Mouse (Mus musculus): ENCODE measurements around the gene Lgi4. TPM values are rescaled to one million over a fixed set of nuclear protein-coding genes. Genes with fewer than 3 reads are reported as not detected.

Lgi4 gene
- polyA plus RNA-seq, 1 experiment from 2014 or later = not detected

DNA sequence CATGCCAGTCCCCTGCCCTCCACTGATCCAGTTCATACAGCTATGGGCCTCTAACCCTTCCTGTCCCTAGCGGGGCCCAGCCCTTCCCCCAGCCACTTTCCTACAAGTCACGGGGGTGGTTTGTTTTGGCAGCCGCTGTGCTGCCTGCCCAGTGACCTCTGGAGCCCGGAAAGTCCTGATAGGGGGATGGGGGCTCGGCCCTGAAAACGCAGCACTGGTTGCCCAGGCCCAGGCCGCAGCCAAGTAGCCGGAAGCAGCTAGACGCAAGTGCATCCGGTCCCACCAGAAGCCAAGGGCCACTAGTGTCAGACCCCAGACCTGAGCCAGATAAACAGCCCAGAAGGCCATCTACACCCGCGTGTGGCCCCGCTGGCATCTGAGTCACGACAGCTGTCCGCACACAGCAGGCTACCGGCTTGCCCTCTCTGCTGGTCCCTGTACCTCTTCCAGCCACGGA is 56.5 kb downstream of the Lgi4 start:
- Histone ChIP-seq H3K4me1 (ENCODE audit: insufficient read depth) (peaks cover 27% of the 10 kb centered on the region), H3K27me3 (ENCODE audit: insufficient read depth, low read length) (no peaks in the 10 kb centered on the region), H3K4me2 (ENCODE audit: low read depth, low read length) (peak overlapping the region; percentile 69), H3K9ac (replicated peaks) (peak overlapping the region; percentile 65), H3K36me3 (replicated peaks; ENCODE audit: insufficient read depth, low read length) (no peaks in the 10 kb centered on the region), H3K27ac (ENCODE audit: low read depth) (peak overlapping the region; percentile 92), H3K4me3 (ENCODE audit: low read depth, low read length) (0 out of 2 replicates have a peak overlapping the region, but pooled peaks have one; percentile 43), H3K9me3 (ENCODE audit: low read length) (no peaks in the 10 kb centered on the region)
- WGBS (ENCODE audit: insufficient replicate concordance) = 10% methylated on average over 17 of the region's 17 CpGs
- DNase-seq (peak; percentile 87), ATAC-seq (peak; percentile 91)
- TF ChIP-seq CTCF (IDR thresholded peaks at IDR 0.05; ENCODE audit: low read depth) = no peak
- peak; percentile 71; the same call in 1 of the 2 replicates for TF ChIP-seq EP300 (IDR thresholded peaks at IDR 0.05; ENCODE audit: low read depth)

DNA sequence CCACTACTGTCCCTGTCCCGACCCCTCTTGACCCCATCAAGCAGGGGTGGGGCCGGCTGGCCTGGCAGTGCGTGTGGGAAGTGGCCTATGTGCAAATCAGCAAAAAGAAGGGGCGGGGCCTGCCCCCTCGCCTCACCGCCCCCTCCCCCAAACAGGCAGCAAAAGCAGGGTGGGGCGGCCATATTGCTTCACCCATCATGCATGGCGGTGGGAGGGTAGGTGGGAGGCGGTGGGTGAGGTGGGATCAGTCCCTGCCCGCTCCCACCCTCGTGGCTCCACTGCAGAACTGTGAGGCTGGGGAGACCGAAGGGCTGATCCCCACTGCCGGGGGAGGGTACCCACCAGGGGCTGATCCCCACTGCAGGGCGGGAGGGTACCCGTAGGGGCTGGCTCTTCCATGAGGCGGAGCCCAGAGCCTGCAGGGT is 57.6 kb downstream of the Lgi4 start:
- Histone ChIP-seq H3K4me3 (ENCODE audit: low read depth, low read length) (no peak overlapping the region), H3K9ac (replicated peaks) (no peak overlapping the region), H3K9me3 (ENCODE audit: low read length) (no peaks in the 10 kb centered on the region), H3K4me1 (ENCODE audit: insufficient read depth) (peaks cover 21% of the 10 kb centered on the region), H3K36me3 (replicated peaks; ENCODE audit: insufficient read depth, low read length) (no peaks in the 10 kb centered on the region), H3K27ac (ENCODE audit: low read depth) (peak overlapping the region; percentile 92), H3K27me3 (ENCODE audit: insufficient read depth, low read length) (no peaks in the 10 kb centered on the region), H3K4me2 (ENCODE audit: low read depth, low read length) (no peak overlapping the region)
- DNase-seq = peak; percentile 44
- TF ChIP-seq CTCF (IDR thresholded peaks at IDR 0.05; ENCODE audit: low read depth) (no peak), EP300 (IDR thresholded peaks at IDR 0.05; ENCODE audit: low read depth) (no peak)
- ATAC-seq = no peak
- whole genome bisulfite sequencing (ENCODE audit: insufficient replicate concordance) = 55% methylated on average over 15 of the region's 16 CpGs

DNA sequence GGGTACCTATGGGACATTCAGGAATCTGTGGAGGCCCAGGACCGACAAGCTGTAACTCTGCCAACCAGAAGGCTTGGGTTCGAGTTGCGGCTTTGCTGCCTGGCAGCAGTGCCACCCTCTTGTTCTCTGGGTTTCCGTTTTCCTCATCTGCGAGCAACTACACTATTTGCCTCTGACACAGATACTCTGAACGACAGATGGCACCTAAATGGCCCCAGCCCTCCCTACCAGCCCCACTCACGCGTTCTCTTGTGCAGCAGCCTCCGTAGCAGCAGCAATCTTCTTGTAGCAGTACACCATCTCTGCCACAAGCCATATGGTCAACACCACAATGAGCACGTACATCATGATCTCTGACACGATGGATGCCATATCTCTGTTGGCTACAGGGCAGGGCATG is 58.3 kb downstream of the Lgi4 start:
- no peak for TF ChIP-seq EP300 (IDR thresholded peaks at IDR 0.05; ENCODE audit: low read depth)
- TF ChIP-seq CTCF (IDR thresholded peaks at IDR 0.05; ENCODE audit: low read depth) = no peak
- Histone ChIP-seq H3K36me3 (replicated peaks; ENCODE audit: insufficient read depth, low read length) (no peaks in the 10 kb centered on the region), H3K27ac (ENCODE audit: low read depth) (no peak overlapping the region), H3K27me3 (ENCODE audit: insufficient read depth, low read length) (no peaks in the 10 kb centered on the region), H3K4me3 (ENCODE audit: low read depth, low read length) (no peak overlapping the region), H3K4me2 (ENCODE audit: low read depth, low read length) (no peak overlapping the region), H3K4me1 (ENCODE audit: insufficient read depth) (peaks cover 15% of the 10 kb centered on the region), H3K9me3 (ENCODE audit: low read length) (no peaks in the 10 kb centered on the region), H3K9ac (replicated peaks) (no peak overlapping the region)
- 77% methylated on average over 11 of the region's 11 CpGs for WGBS (ENCODE audit: insufficient replicate concordance)
- no peak for ATAC-seq
- DNase-seq = no peak

DNA sequence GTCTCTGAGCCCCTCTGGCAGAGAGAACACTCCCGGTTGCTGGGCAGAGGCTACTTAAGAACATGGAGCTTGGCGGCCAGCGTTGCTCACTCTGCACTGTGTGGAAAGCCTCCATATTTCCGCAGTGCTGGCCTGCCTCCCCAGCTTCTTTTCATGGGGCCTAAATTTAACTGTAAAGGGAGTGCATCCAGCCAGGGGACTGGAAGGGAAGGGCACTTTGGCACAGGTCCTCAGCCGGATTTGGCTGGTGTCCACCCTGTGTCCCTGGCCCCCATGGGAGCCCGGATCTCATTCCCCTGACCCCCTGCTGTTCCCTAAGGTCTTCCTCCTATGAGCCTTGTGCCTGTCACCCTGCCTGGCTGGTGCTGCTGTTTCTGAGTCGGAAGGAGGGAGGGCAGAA is 59.3 kb downstream of the Lgi4 start:
- no peak for ATAC-seq
- no peak for DNase-seq
- Histone ChIP-seq H3K4me2 (ENCODE audit: low read depth, low read length) (no peak overlapping the region), H3K9me3 (ENCODE audit: low read length) (no peaks in the 10 kb centered on the region), H3K4me3 (ENCODE audit: low read depth, low read length) (no peak overlapping the region), H3K9ac (replicated peaks) (no peak overlapping the region), H3K27ac (ENCODE audit: low read depth) (no peak overlapping the region), H3K36me3 (replicated peaks; ENCODE audit: insufficient read depth, low read length) (no peaks in the 10 kb centered on the region), H3K4me1 (ENCODE audit: insufficient read depth) (peaks cover 7% of the 10 kb centered on the region), H3K27me3 (ENCODE audit: insufficient read depth, low read length) (no peaks in the 10 kb centered on the region)
- TF ChIP-seq EP300 (IDR thresholded peaks at IDR 0.05; ENCODE audit: low read depth) (no peak), CTCF (IDR thresholded peaks at IDR 0.05; ENCODE audit: low read depth) (no peak)
- WGBS (ENCODE audit: insufficient replicate concordance) = 78% methylated on average over 7 of the region's 7 CpGs

DNA sequence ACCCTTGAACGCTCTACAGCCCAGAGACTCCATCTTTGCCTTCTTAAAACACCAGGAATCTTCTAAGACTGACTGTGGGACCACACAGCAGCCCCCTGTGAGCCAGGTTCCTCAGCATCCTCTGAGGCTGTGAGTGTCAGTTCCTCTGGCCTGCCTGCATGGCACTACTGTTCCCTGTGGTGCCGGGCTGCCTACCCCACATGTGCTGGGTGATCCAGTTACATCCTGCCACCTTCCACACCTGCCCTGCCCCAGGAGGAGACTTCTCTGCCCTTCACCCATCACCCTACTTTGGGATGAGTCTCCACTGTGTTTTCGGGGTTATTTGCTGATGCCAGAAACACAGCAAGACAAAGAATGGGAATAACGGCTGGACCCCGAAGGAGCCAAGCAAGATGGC is 60.4 kb downstream of the Lgi4 start:
- no peaks in the 10 kb centered on the region for H3K27me3 ChIP-seq (ENCODE audit: insufficient read depth, low read length)
- 81% methylated on average over 5 of the region's 5 CpGs for WGBS (ENCODE audit: insufficient replicate concordance)
- no peak for TF ChIP-seq CTCF (IDR thresholded peaks at IDR 0.05; ENCODE audit: low read depth)
- no peak for TF ChIP-seq EP300 (IDR thresholded peaks at IDR 0.05; ENCODE audit: low read depth)
- peaks cover 7% of the 10 kb centered on the region for H3K4me1 ChIP-seq (ENCODE audit: insufficient read depth)
- no peak overlapping the region for H3K9ac ChIP-seq (replicated peaks)
- H3K4me3 ChIP-seq (ENCODE audit: low read depth, low read length) = no peak overlapping the region
- H3K27ac ChIP-seq (ENCODE audit: low read depth) = no peak overlapping the region
- H3K4me2 ChIP-seq (ENCODE audit: low read depth, low read length) = no peak overlapping the region
- no peaks in the 10 kb centered on the region for H3K36me3 ChIP-seq (replicated peaks; ENCODE audit: insufficient read depth, low read length)
- ATAC-seq (no peak), DNase-seq (no peak)
- no peaks in the 10 kb centered on the region for H3K9me3 ChIP-seq (ENCODE audit: low read length)

Small RNAs within 50 kb of the gene (microRNA-seq; reads per million reads assigned to microRNA genes)
- not detected for gene Mir7050

Other genes starting within 250 kb of the Lgi4 start
- 1.6 and 2.1 TPM in 2 replicates for gene Ffar2, start 235.6 kb upstream of the Lgi4 start, polyA plus RNA-seq (2015; fragmentation: Nextera tagmentation; extraction: Ambion mirVana)
- not detected in 2 replicates for gene Ffar3, start 203.2 kb upstream of the Lgi4 start, polyA plus RNA-seq (2015; fragmentation: Nextera tagmentation; extraction: Ambion mirVana)
- gene Ffar1, start 197.8 kb upstream of the Lgi4 start, polyA plus RNA-seq (2015; fragmentation: Nextera tagmentation; extraction: Ambion mirVana) = 0.06 TPM in 1 of 2 replicates, not detected in the other
- 1.5 and 2.2 TPM in 2 replicates for gene Cd22, start 179.0 kb upstream of the Lgi4 start, polyA plus RNA-seq (2015; fragmentation: Nextera tagmentation; extraction: Ambion mirVana)
- gene Mag, start 144.5 kb upstream of the Lgi4 start, polyA plus RNA-seq (2015; fragmentation: Nextera tagmentation; extraction: Ambion mirVana) = 0.47 and 0.51 TPM in 2 replicates
- 0.49 TPM in 1 of 2 replicates, not detected in the other for gene Hamp2, start 134.7 kb upstream of the Lgi4 start, polyA plus RNA-seq (2015; fragmentation: Nextera tagmentation; extraction: Ambion mirVana)
- 142 and 248 TPM in 2 replicates for gene Hamp, start 115.3 kb upstream of the Lgi4 start, polyA plus RNA-seq (2015; fragmentation: Nextera tagmentation; extraction: Ambion mirVana)
- gene Usf2, start 102.5 kb upstream of the Lgi4 start, polyA plus RNA-seq (2015; fragmentation: Nextera tagmentation; extraction: Ambion mirVana) = 11.6 and 12.0 TPM in 2 replicates
- 28.2 and 33.7 TPM in 2 replicates for gene Lsr, start 85.9 kb upstream of the Lgi4 start, polyA plus RNA-seq (2015; fragmentation: Nextera tagmentation; extraction: Ambion mirVana)
- 4.0 and 5.0 TPM in 2 replicates for gene Fam187b, start 85.6 kb upstream of the Lgi4 start, polyA plus RNA-seq (2015; fragmentation: Nextera tagmentation; extraction: Ambion mirVana)
- 25.8 and 29.4 TPM in 2 replicates for gene Fxyd5, start 16.9 kb upstream of the Lgi4 start, polyA plus RNA-seq (2015; fragmentation: Nextera tagmentation; extraction: Ambion mirVana)
- 0.16 TPM in 1 of 2 replicates, not detected in the other for gene Fxyd7, start 7.9 kb upstream of the Lgi4 start, polyA plus RNA-seq (2015; fragmentation: Nextera tagmentation; extraction: Ambion mirVana)
- gene Fxyd1, start 2.1 kb upstream of the Lgi4 start, polyA plus RNA-seq (2015; fragmentation: Nextera tagmentation; extraction: Ambion mirVana) = 300 and 302 TPM in 2 replicates
- gene Fxyd3, start 17.4 kb downstream of the Lgi4 start, polyA plus RNA-seq (2015; fragmentation: Nextera tagmentation; extraction: Ambion mirVana) = 3.4 TPM in 2 replicates
- 250 and 259 TPM in 2 replicates for gene Hpn, start 55.9 kb downstream of the Lgi4 start, polyA plus RNA-seq (2015; fragmentation: Nextera tagmentation; extraction: Ambion mirVana)
- 2.8 and 3.1 TPM in 2 replicates for gene Scn1b, start 67.7 kb downstream of the Lgi4 start, polyA plus RNA-seq (2015; fragmentation: Nextera tagmentation; extraction: Ambion mirVana)
- 7.1 and 8.9 TPM in 2 replicates for gene Gramd1a, start 96.6 kb downstream of the Lgi4 start, polyA plus RNA-seq (2015; fragmentation: Nextera tagmentation; extraction: Ambion mirVana)
- gene Scgb2b2, start 231.2 kb downstream of the Lgi4 start, polyA plus RNA-seq (2015; fragmentation: Nextera tagmentation; extraction: Ambion mirVana) = not detected in 2 replicates
- gene Scgb1b2, start 232.5 kb downstream of the Lgi4 start, polyA plus RNA-seq (2015; fragmentation: Nextera tagmentation; extraction: Ambion mirVana) = not detected in 2 replicates

All from liver, postnatal 0 days (tissue).